Mouse (Mus musculus) hindbrain, embryonic 11.5 days (tissue): Measurements from ENCODE around the gene Palb2. TPM values are rescaled to one million over a fixed set of nuclear protein-coding genes. Genes with fewer than 3 reads are reported as not detected.
A peak's percentile ranks its signal among the peaks of the same experiment; 100 is the strongest.

Experiments used
- ATAC-seq: fragments of 200-750 bp; cut with Nextera tagmentation; 2 replicates; pipeline ENCODE4 v1.8.0; 2017; ENCODE audit warnings: mild to moderate bottlenecking, moderate TSS enrichment, moderate library complexity; ENCODE audit not compliant: low FRiP score
- DNase-seq: peaks from one replicate; pipeline ENCODE4 v3.0.0-alpha.2; 2015; ENCODE audit warnings: low spot score
- H3K27ac ChIP-seq: fragments of 300-500 bp; sonication (generic); 2 replicates; pipeline ENCODE4 v1.5.1; 2014; ENCODE audit warnings: mild to moderate bottlenecking, low read depth, low read length
- H3K27me3 ChIP-seq: fragments of 300-500 bp; sonication (generic); 2 replicates; pipeline ENCODE4 v1.6.1; 2014; ENCODE audit warnings: mild to moderate bottlenecking, low read length, moderate library complexity, mixed read lengths; ENCODE audit not compliant: control insufficient read depth, insufficient read depth
- H3K36me3 ChIP-seq: fragments of 300-500 bp; sonication (generic); 2 replicates; pipeline ENCODE4 v1.6.1; 2014; ENCODE audit warnings: mild to moderate bottlenecking, low read length, moderate library complexity, mixed read lengths; ENCODE audit not compliant: control insufficient read depth, insufficient read depth
- H3K4me1 ChIP-seq: fragments of 300-500 bp; sonication (generic); replicated peaks from 2 replicates; pipeline ENCODE4 v1.6.1; 2014; ENCODE audit warnings: low read length, mixed read lengths; ENCODE audit not compliant: control insufficient read depth, insufficient read depth
- H3K4me2 ChIP-seq: fragments of 300-500 bp; sonication (generic); replicated peaks from 2 replicates; pipeline ENCODE4 v1.6.1; 2014; ENCODE audit warnings: mild to moderate bottlenecking, low read depth, low read length
- H3K4me3 ChIP-seq: fragments of 300-500 bp; sonication (generic); 2 replicates; pipeline ENCODE4 v1.5.1; 2014; ENCODE audit warnings: low read depth, low read length
- H3K9ac ChIP-seq: fragments of 300-500 bp; sonication (generic); 2 replicates; pipeline ENCODE4 v1.6.1; 2014; ENCODE audit warnings: low read depth, low read length
- H3K9me3 ChIP-seq: fragments of 300-500 bp; sonication (generic); 2 replicates; pipeline ENCODE4 v1.6.1; 2016; ENCODE audit warnings: low read length; ENCODE audit not compliant: control insufficient read depth
- WGBS: fragments of 180-500 bp; shearing (Covaris S2); extraction: QIAGEN DNeasy Blood & Tissue Kit; methylation state at CpG from one replicate; pipeline ENCODE4 v1.1.7; 2014; 5-methylcytosine and 5-hydroxymethylcytosine counted together
- polyA plus RNA-seq: library from polyadenylated mRNA; unstranded; fragments of >200 nt; fragmentation: Nextera tagmentation; extraction: Ambion mirVana; gene quantifications from 2 replicates; pipeline ENCODE4 v1.2.1, GENCODE M21; 2014

The Palb2 gene
- polyA plus RNA-seq, 1 experiment from 2014 or later: 20.9 TPM

GRCm38 (mm10) chr7:122087195-122087982 lies 45.4 kb downstream of the Palb2 start:
- 93% methylated on average over 11 of the region's 11 CpGs for WGBS
- Histone ChIP-seq H3K4me1 (no peaks in the 10 kb centered on the region), H3K4me2 (no peak overlapping the region), H3K9ac (no peak overlapping the region), H3K27me3 (no peaks in the 10 kb centered on the region), H3K36me3 (peaks cover 9% of the 10 kb centered on the region; the same call in 1 of the 2 replicates), H3K4me3 (no peak overlapping the region), H3K9me3 (no peaks in the 10 kb centered on the region), H3K27ac (no peak overlapping the region)
- DNase-seq (no peak), ATAC-seq (no peak)

GRCm38 (mm10) chr7:122081071-122081470 lies 51.7 kb downstream of the Palb2 start:
- no peak overlapping the region for H3K27ac ChIP-seq
- H3K4me1 ChIP-seq: no peaks in the 10 kb centered on the region
- no peak overlapping the region for H3K4me3 ChIP-seq
- H3K4me2 ChIP-seq: no peak overlapping the region
- H3K9ac ChIP-seq: no peak overlapping the region
- H3K9me3 ChIP-seq: no peaks in the 10 kb centered on the region
- ATAC-seq (no peak), DNase-seq (no peak)
- H3K27me3 ChIP-seq: no peaks in the 10 kb centered on the region
- WGBS: 93% methylated on average over 1 of the region's 1 CpGs
- H3K36me3 ChIP-seq: peaks cover 13% of the 10 kb centered on the region

- Histone ChIP-seq H3K36me3 (peaks cover 18% of the 10 kb centered on the region), H3K27me3 (no peaks in the 10 kb centered on the region), H3K9ac (no peak overlapping the region), H3K9me3 (no peaks in the 10 kb centered on the region), H3K4me3 (no peak overlapping the region), H3K4me2 (no peak overlapping the region), H3K27ac (no peak overlapping the region), H3K4me1 (no peaks in the 10 kb centered on the region)
- WGBS: 95% methylated on average over 8 of the region's 8 CpGs
- ATAC-seq (no peak), DNase-seq (no peak)
Observed at GRCm38 (mm10) chr7:122079798-122080554, 52.8 kb downstream of the Palb2 start.

- Histone ChIP-seq H3K27ac (no peak overlapping the region), H3K4me3 (no peak overlapping the region), H3K9me3 (no peaks in the 10 kb centered on the region), H3K36me3 (peaks cover 15% of the 10 kb centered on the region), H3K27me3 (no peaks in the 10 kb centered on the region), H3K4me2 (no peak overlapping the region), H3K9ac (no peak overlapping the region), H3K4me1 (no peaks in the 10 kb centered on the region)
- 89% methylated on average over 3 of the region's 3 CpGs for WGBS
- ATAC-seq: no peak
- DNase-seq: no peak
Observed at GRCm38 (mm10) chr7:122074374-122074773, 58.4 kb downstream of the Palb2 start.

GRCm38 (mm10) chr7:122067517-122068381 lies 65.0 kb downstream of the Palb2 start:
- Histone ChIP-seq H3K9ac (peak overlapping the region; percentile 97), H3K4me3 (peak overlapping the region; percentile 99), H3K4me2 (peak overlapping the region; percentile 68), H3K27me3 (no peaks in the 10 kb centered on the region), H3K27ac (peak overlapping the region; percentile 91), H3K36me3 (no peaks in the 10 kb centered on the region; the same call in 1 of the 2 replicates), H3K4me1 (no peaks in the 10 kb centered on the region), H3K9me3 (no peaks in the 10 kb centered on the region)
- 2% methylated on average over 56 of the region's 58 CpGs for WGBS
- ATAC-seq (no peak; the same call in 1 of the 2 replicates), DNase-seq (peak; percentile 55)

GRCm38 (mm10) chr7:122066945-122067516 lies 65.8 kb downstream of the Palb2 start, which contains the start of the genes Ubfd1 and Ears2:
Gene Ubfd1 (plus strand): TSS chr7:122067175.
Gene Ears2 (minus strand): TSS chr7:122067263.
- peak within 1 kb of the TSS; percentile 80 for H3K4me2 ChIP-seq
- peaks cover 3% of the 10 kb centered on the region; the same call in 1 of the 2 replicates for H3K36me3 ChIP-seq
- H3K27ac ChIP-seq: peak within 1 kb of the TSS; percentile 91
- DNase-seq (peak; percentile 98), ATAC-seq (peak; percentile 99)
- H3K4me1 ChIP-seq: no peaks in the 10 kb centered on the region
- peak within 1 kb of the TSS; percentile 97 for H3K9ac ChIP-seq
- peak within 1 kb of the TSS; percentile 99 for H3K4me3 ChIP-seq
- H3K9me3 ChIP-seq: no peaks in the 10 kb centered on the region
- WGBS: under 1% methylated on average over 44 of the region's 60 CpGs
- no peaks in the 10 kb centered on the region for H3K27me3 ChIP-seq

- ATAC-seq (no peak), DNase-seq (no peak)
- Histone ChIP-seq H3K27me3 (no peaks in the 10 kb centered on the region), H3K4me3 (peak overlapping the region; percentile 99), H3K36me3 (peaks cover 3% of the 10 kb centered on the region; the same call in 1 of the 2 replicates), H3K27ac (peak overlapping the region; percentile 91), H3K9ac (peak overlapping the region; percentile 97), H3K4me1 (no peaks in the 10 kb centered on the region), H3K9me3 (no peaks in the 10 kb centered on the region), H3K4me2 (peak overlapping the region; percentile 80)
- 21% methylated on average over 31 of the region's 31 CpGs for WGBS
Observed at GRCm38 (mm10) chr7:122066102-122066944, 66.5 kb downstream of the Palb2 start.
